Mouse (Mus musculus) lung, embryonic 14.5 days (tissue): ENCODE data around the gene Ehd2. TPM values are rescaled to one million over a fixed set of nuclear protein-coding genes. Genes with fewer than 3 reads are reported as not detected.
A peak's percentile ranks its signal among the peaks of the same experiment; 100 is the strongest.

ENCODE experiments used
- ATAC-seq: fragments of 200-750 bp; cut with Nextera tagmentation; 2 replicates; pipeline ENCODE4 v1.8.0; 2017; ENCODE audit warnings: mild to moderate bottlenecking, moderate TSS enrichment, moderate library complexity; ENCODE audit not compliant: insufficient read depth
- DNase-seq: peaks from one replicate; pipeline ENCODE4 v3.0.0-alpha.2; 2015
- H3K27ac ChIP-seq: fragments of 300-500 bp; sonication (generic); 2 replicates; pipeline ENCODE4 v1.5.1; 2014; ENCODE audit warnings: low read depth, mild to moderate bottlenecking, moderate library complexity
- H3K27me3 ChIP-seq: fragments of 300-500 bp; sonication (generic); 2 replicates; pipeline ENCODE4 v1.6.1; 2014; ENCODE audit warnings: low read length, control low read depth; ENCODE audit not compliant: insufficient read depth
- H3K36me3 ChIP-seq: fragments of 300-500 bp; sonication (generic); 2 replicates; pipeline ENCODE4 v1.6.1; 2014; ENCODE audit warnings: control low read depth; ENCODE audit not compliant: insufficient read depth
- H3K4me1 ChIP-seq: fragments of 300-500 bp; sonication (generic); 2 replicates; pipeline ENCODE4 v1.6.1; 2014; ENCODE audit warnings: antibody characterized with exemption, control low read depth; ENCODE audit not compliant: insufficient read depth
- H3K4me2 ChIP-seq: fragments of 300-500 bp; sonication (generic); 2 replicates; pipeline ENCODE4 v1.6.1; 2014; ENCODE audit warnings: mild to moderate bottlenecking
- H3K4me3 ChIP-seq: fragments of 300-500 bp; sonication (generic); 2 replicates; pipeline ENCODE4 v1.5.1; 2014; ENCODE audit warnings: low read depth, low read length
- H3K9ac ChIP-seq: fragments of 300-500 bp; sonication (generic); 2 replicates; pipeline ENCODE4 v1.6.1; 2014
- H3K9me3 ChIP-seq: fragments of 300-500 bp; sonication (generic); 2 replicates; pipeline ENCODE4 v1.6.1; 2016; ENCODE audit warnings: low read depth, low read length, control low read depth
- CTCF ChIP-seq: IDR thresholded peaks from 2 replicates; pipeline ENCODE4 v1.5.1; 2016; ENCODE audit warnings: antibody characterized with exemption, low read depth
- WGBS: fragments of 180-500 bp; shearing (Covaris S2); extraction: QIAGEN DNeasy Blood & Tissue Kit; methylation state at CpG from one replicate; pipeline ENCODE4 v1.1.7; 2014; 5-methylcytosine and 5-hydroxymethylcytosine counted together
- polyA plus RNA-seq: library from polyadenylated mRNA; unstranded; fragments of >200 nt; fragmentation: Nextera tagmentation; extraction: Ambion mirVana; gene quantifications from 2 replicates; pipeline ENCODE4 v1.2.1, GENCODE M21; 2014

Ehd2 gene
- 61.2 and 67.5 TPM in 2 replicates for polyA plus RNA-seq

DNA sequence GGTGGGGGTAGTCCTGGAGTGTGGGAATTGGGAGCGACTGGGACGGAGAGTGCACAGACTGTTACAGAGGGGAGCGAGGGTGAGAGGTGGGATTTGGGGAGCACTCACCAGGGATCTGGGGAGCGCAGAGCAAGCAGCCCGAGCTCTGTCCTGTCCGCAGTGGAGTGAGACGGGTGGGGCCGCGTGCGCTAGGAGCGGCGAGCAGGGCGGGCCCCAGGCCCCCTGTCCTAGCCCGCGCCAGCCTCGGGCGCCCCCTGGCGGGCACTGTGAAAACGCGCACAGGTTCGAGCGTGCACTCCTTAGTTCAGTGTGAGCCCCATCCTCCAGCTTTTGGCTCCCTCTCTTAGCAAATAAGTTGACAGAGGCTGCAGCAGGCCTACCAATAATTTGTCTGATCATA is at the start of gene Ehd2:
Ehd2 (minus strand) TSS at position 256 of the 400 bp plus-strand sequence.
- Histone ChIP-seq H3K9me3 (no peaks in the 10 kb centered on the region), H3K4me2 (peak within 1 kb of the TSS; percentile 57), H3K27ac (peak within 1 kb of the TSS; percentile 58), H3K9ac (peak within 1 kb of the TSS; percentile 69), H3K36me3 (peaks cover 26% of the 10 kb centered on the region), H3K4me1 (peaks cover 18% of the 10 kb centered on the region), H3K27me3 (no peaks in the 10 kb centered on the region), H3K4me3 (peak within 1 kb of the TSS; percentile 52)
- peak; percentile 93 for DNase-seq
- peak; percentile 80 for TF ChIP-seq CTCF
- peak; percentile 87 for ATAC-seq
- under 1% methylated on average over 22 of the region's 22 CpGs for WGBS

DNA sequence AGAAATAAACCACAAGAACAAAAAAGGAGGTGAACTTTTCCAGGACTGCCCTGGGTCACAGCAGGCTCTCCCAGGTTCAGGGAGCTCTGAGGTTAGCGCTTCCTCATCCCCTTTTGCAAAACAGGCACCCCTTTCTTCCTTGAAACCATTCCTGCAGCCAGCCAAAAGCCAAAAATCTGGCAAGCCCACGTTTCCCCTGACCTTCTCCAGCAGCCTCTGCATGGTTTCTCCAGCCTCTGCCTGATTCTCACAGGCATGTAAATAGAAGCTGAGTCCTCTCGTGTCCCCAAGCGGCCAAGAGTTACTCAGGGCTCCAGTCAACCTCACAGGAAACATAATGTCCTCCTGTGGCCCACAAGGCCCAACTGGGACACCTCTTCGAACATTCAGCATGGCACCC is 48.0 kb upstream of the Ehd2 start:
- no peak overlapping the region for H3K4me2 ChIP-seq
- ATAC-seq (no peak), DNase-seq (no peak)
- no peaks in the 10 kb centered on the region for H3K9me3 ChIP-seq
- no peaks in the 10 kb centered on the region for H3K27me3 ChIP-seq
- no peak overlapping the region for H3K27ac ChIP-seq
- WGBS = 80% methylated on average over 5 of the region's 5 CpGs
- TF ChIP-seq CTCF = no peak
- no peak overlapping the region for H3K4me3 ChIP-seq
- no peaks in the 10 kb centered on the region for H3K4me1 ChIP-seq
- H3K36me3 ChIP-seq = peaks cover 5% of the 10 kb centered on the region; the same call in 1 of the 2 replicates
- no peak overlapping the region for H3K9ac ChIP-seq

DNA sequence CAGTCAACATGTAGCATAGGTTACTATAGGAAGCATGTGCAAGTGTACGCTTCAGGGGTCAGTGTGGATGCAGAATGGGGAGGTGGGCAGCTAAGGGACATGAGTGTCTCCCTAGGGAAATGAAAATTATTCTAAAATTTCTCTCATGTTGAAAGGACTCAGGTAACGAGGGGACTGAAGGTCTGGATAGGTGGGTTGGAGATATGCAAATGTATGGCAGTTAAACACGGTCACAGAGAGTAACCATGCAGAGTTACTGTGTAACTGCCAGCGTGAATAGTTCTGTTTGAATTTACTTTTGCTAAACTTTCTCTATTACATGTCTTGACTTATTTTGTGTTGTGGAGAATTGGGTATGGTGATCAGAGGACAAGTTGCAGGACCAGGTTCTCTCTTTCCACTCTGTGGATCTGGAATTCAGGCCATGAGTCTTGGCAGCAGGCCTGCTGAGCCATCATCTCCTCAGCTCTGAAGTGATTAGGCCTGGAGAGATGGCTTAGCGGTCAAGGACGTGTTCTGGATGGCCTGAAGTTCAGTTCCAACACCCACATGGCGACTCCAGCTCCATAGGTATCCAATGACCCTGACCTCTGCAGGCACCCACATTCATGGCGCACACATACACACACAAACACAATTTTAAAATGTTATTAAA is 47.3 kb upstream of the Ehd2 start:
- WGBS = 91% methylated on average over 8 of the region's 8 CpGs
- Histone ChIP-seq H3K4me3 (no peak overlapping the region), H3K4me2 (no peak overlapping the region), H3K36me3 (peaks cover 5% of the 10 kb centered on the region; the same call in 1 of the 2 replicates), H3K27ac (no peak overlapping the region), H3K9me3 (no peaks in the 10 kb centered on the region), H3K4me1 (no peaks in the 10 kb centered on the region), H3K27me3 (no peaks in the 10 kb centered on the region), H3K9ac (no peak overlapping the region)
- ATAC-seq (no peak), DNase-seq (no peak)
- no peak for TF ChIP-seq CTCF

DNA sequence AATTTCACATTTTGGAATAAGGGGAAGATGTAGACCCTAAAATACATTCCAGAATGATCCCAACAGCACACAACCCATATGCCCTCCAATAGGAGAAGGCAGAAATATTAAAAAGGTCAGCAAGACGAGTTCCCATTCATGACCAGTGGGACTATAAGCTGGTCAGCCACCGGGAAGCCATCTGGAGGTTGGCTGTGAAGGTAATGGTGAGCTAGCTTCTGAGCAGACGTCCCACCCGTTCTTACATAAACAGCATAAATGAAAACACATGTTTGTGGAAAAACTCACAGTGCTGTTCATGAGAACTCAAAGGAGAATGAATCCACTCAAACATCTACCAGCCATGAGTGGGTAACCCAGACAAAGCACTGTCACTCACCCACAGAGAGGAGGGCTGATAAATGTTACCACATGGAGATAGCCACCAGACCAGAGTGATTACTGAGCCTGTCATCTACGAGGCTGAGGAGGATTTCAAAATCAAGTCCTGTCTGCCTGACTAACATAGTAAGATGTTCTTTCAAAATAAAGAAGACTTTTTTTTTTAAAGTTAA is 46.4 kb upstream of the Ehd2 start:
- Histone ChIP-seq H3K27me3 (no peaks in the 10 kb centered on the region), H3K4me3 (no peak overlapping the region), H3K27ac (no peak overlapping the region), H3K4me2 (no peak overlapping the region), H3K4me1 (no peaks in the 10 kb centered on the region), H3K36me3 (peaks cover 5% of the 10 kb centered on the region; the same call in 1 of the 2 replicates), H3K9ac (no peak overlapping the region), H3K9me3 (no peaks in the 10 kb centered on the region)
- TF ChIP-seq CTCF = no peak
- DNase-seq = no peak
- no peak for ATAC-seq
- WGBS = 71% methylated on average over 5 of the region's 5 CpGs

DNA sequence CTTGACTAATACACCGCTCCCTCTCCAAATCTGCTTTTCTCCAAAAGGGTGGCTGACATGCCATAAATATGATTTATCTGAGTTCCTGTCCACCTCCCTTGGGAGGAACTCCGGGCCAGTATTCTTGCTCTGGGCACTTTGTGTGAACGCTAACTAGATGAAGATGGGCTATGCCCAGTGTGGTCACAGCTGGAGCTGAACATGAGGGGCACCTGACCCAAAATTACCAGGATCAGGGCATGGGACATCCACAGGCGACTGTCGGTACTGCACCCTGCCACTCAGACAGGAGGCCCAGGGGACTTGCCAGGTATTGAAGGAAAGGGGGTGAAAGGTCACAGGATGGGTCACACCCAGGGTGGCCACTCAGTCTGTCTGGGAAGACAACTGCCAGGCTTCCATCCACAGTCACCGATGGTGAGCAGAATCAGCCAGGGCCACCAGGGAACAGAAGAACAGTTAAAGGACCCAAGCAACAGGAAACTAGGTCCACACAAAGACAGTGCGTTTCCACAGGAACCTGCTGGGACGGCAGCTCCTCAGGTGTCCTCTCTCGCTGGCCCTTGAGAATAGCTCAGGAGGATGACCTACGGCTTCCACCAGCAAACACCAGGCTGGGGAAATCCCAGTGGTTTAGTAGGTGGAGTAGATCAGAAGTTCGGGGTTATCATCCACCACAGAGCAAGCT is 45.4 kb upstream of the Ehd2 start:
- peaks cover 5% of the 10 kb centered on the region; the same call in 1 of the 2 replicates for H3K36me3 ChIP-seq
- H3K27ac ChIP-seq = no peak overlapping the region
- H3K27me3 ChIP-seq = no peaks in the 10 kb centered on the region
- no peaks in the 10 kb centered on the region for H3K4me1 ChIP-seq
- no peak overlapping the region for H3K4me3 ChIP-seq
- TF ChIP-seq CTCF = peak; percentile 67
- H3K9ac ChIP-seq = no peak overlapping the region
- no peaks in the 10 kb centered on the region for H3K9me3 ChIP-seq
- WGBS = 79% methylated on average over 11 of the region's 11 CpGs
- DNase-seq = peak; percentile 16
- no peak for ATAC-seq
- no peak overlapping the region for H3K4me2 ChIP-seq

DNA sequence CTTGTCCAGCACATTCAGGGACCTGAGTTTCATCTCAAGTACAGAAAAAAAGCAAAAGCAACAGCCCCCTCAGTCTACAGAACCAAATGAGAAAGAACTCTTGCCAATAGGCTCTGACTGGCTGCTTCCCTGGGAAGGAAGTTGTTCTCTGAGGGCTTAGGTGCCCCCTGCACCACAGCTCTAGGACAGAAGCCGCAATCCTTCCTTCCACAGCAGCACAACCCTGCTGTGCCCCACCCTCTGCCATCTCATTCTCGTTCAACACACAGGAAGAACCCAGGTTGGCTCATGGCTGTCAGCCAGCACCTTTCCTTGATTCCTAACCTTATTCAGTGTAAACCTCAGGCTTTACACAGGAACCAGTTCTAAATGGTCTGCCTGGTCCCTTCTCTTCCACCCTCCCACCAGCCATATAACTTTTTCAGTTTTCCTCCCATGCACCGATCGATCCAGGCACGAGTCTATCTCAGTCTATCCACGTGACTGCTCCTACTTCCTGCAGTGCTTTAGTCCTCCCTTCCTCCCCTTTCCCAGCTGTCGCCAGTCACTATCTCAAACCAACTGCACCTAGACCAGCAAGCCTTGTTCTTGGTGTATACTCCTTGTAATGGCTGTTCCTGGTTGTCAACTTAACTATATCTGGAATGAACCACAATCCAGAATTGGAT is 44.2 kb upstream of the Ehd2 start:
- H3K4me2 ChIP-seq = no peak overlapping the region
- H3K9ac ChIP-seq = no peak overlapping the region
- no peak for DNase-seq
- H3K36me3 ChIP-seq = peaks cover 5% of the 10 kb centered on the region; the same call in 1 of the 2 replicates
- no peaks in the 10 kb centered on the region for H3K4me1 ChIP-seq
- H3K4me3 ChIP-seq = no peak overlapping the region
- ATAC-seq = no peak
- H3K27me3 ChIP-seq = no peaks in the 10 kb centered on the region
- no peak for TF ChIP-seq CTCF
- no peaks in the 10 kb centered on the region for H3K9me3 ChIP-seq
- no peak overlapping the region for H3K27ac ChIP-seq
- WGBS = 81% methylated on average over 7 of the region's 7 CpGs

DNA sequence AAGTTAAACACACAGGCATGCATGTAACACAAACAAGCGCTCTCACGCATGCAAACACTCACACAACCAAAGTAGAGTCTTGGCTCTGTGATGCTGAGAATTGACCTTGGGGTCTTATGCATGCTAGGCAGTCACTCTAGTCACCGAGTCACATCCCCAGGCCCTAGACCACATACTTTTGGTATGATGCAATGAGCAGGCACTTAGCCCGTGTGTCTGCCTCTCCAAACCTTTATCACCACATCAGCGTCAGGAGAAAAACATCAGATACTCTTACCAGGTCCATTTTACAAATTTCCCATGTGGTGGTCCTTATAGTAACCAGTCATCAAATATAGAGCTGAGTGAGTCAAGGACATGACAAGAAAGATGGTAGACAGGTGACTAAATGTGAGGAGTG is 43.3 kb upstream of the Ehd2 start:
- H3K9me3 ChIP-seq = no peaks in the 10 kb centered on the region
- H3K27me3 ChIP-seq = no peaks in the 10 kb centered on the region
- H3K4me1 ChIP-seq = no peaks in the 10 kb centered on the region
- no peak overlapping the region for H3K27ac ChIP-seq
- WGBS = 75% methylated on average over 5 of the region's 5 CpGs
- H3K36me3 ChIP-seq = peaks cover 5% of the 10 kb centered on the region; the same call in 1 of the 2 replicates
- no peak overlapping the region for H3K9ac ChIP-seq
- no peak for DNase-seq
- no peak for ATAC-seq
- no peak overlapping the region for H3K4me2 ChIP-seq
- H3K4me3 ChIP-seq = no peak overlapping the region
- no peak for TF ChIP-seq CTCF
